Mouse (Mus musculus) neural tube, embryonic 11.5 days (tissue): ENCODE data around the gene Myh9. TPM values are rescaled to one million over a fixed set of nuclear protein-coding genes. Genes with fewer than 3 reads are reported as not detected.

Experiments
- ATAC-seq: fragments of 200-750 bp; cut with Nextera tagmentation; 2 replicates; pipeline ENCODE4 v1.8.0; 2017; ENCODE audit warnings: moderate number of reproducible peaks, mild to moderate bottlenecking, moderate TSS enrichment, moderate library complexity; ENCODE audit not compliant: insufficient read depth, low FRiP score, low TSS enrichment
- DNase-seq: peaks from one replicate; pipeline ENCODE4 v3.0.0-alpha.2; 2015; ENCODE audit warnings: low spot score
- H3K27ac ChIP-seq: fragments of 300-500 bp; sonication (generic); 2 replicates; pipeline ENCODE4 v1.5.1; 2014; ENCODE audit warnings: low read depth, mild to moderate bottlenecking, low read length
- H3K27me3 ChIP-seq: fragments of 300-500 bp; sonication (generic); 2 replicates; pipeline ENCODE4 v1.6.1; 2014; ENCODE audit warnings: mild to moderate bottlenecking, low read length, mixed read lengths; ENCODE audit not compliant: control insufficient read depth, insufficient read depth
- H3K36me3 ChIP-seq: fragments of 300-500 bp; sonication (generic); 2 replicates; pipeline ENCODE4 v1.6.1; 2014; ENCODE audit warnings: mild to moderate bottlenecking, low read length, moderate library complexity, mixed read lengths; ENCODE audit not compliant: control insufficient read depth, insufficient read depth
- H3K4me1 ChIP-seq: fragments of 300-500 bp; sonication (generic); 2 replicates; pipeline ENCODE4 v1.6.1; 2014; ENCODE audit warnings: low read length, mixed read lengths; ENCODE audit not compliant: control insufficient read depth, insufficient read depth
- H3K4me2 ChIP-seq: fragments of 300-500 bp; sonication (generic); 2 replicates; pipeline ENCODE4 v1.6.1; 2014; ENCODE audit warnings: low read depth, mild to moderate bottlenecking, moderate library complexity
- H3K4me3 ChIP-seq: fragments of 300-500 bp; sonication (generic); 2 replicates; pipeline ENCODE4 v1.5.1; 2014; ENCODE audit warnings: low read depth, low read length
- H3K9ac ChIP-seq: fragments of 300-500 bp; sonication (generic); 2 replicates; pipeline ENCODE4 v1.6.1; 2014; ENCODE audit warnings: mild to moderate bottlenecking, low read length
- H3K9me3 ChIP-seq: fragments of 300-500 bp; sonication (generic); 2 replicates; pipeline ENCODE4 v1.6.1; 2016; ENCODE audit warnings: low read length; ENCODE audit not compliant: control insufficient read depth
- WGBS: fragments of 180-500 bp; shearing (Covaris S2); extraction: QIAGEN DNeasy Blood & Tissue Kit; methylation state at CpG from one replicate; pipeline ENCODE4 v1.1.7; 2014; 5-methylcytosine and 5-hydroxymethylcytosine counted together
- polyA plus RNA-seq: library from polyadenylated mRNA; unstranded; fragments of >200 nt; fragmentation: Nextera tagmentation; extraction: Ambion mirVana; gene quantifications from 2 replicates; pipeline ENCODE4 v1.2.1, GENCODE M21; 2014

Gene Myh9
- polyA plus RNA-seq, 1 experiment from 2014 or later, result 24.5 TPM

- peak; percentile 4 for DNase-seq
- Histone ChIP-seq H3K4me1 (no peaks in the 10 kb centered on the region), H3K9me3 (no peaks in the 10 kb centered on the region), H3K9ac (no peak overlapping the region), H3K36me3 (no peaks in the 10 kb centered on the region), H3K4me3 (no peak overlapping the region), H3K27me3 (no peaks in the 10 kb centered on the region), H3K4me2 (no peak overlapping the region), H3K27ac (no peak overlapping the region)
- no peak for ATAC-seq
- 84% methylated on average over 22 of the region's 22 CpGs for WGBS
Observed at GRCm38 (mm10) chr15:77862991-77863972, 21.3 kb upstream of the Myh9 start.

GRCm38 (mm10) chr15:77860081-77860665 lies 18.2 kb upstream of the Myh9 start:
- H3K27ac ChIP-seq, result no peak overlapping the region
- H3K27me3 ChIP-seq, result no peaks in the 10 kb centered on the region
- no peaks in the 10 kb centered on the region for H3K9me3 ChIP-seq
- no peak overlapping the region for H3K4me3 ChIP-seq
- H3K4me2 ChIP-seq, result no peak overlapping the region
- no peak for ATAC-seq
- DNase-seq, result no peak
- 87% methylated on average over 1 of the region's 1 CpGs for WGBS
- H3K4me1 ChIP-seq, result 0 out of 2 replicates have a peak, but pooled peaks cover 4% of the 10 kb centered on the region
- no peak overlapping the region for H3K9ac ChIP-seq
- no peaks in the 10 kb centered on the region for H3K36me3 ChIP-seq

GRCm38 (mm10) chr15:77857662-77858156 lies 15.7 kb upstream of the Myh9 start:
- H3K4me1 ChIP-seq, result 0 out of 2 replicates have a peak, but pooled peaks cover 4% of the 10 kb centered on the region
- H3K4me3 ChIP-seq, result peak overlapping the region; percentile 46
- peak overlapping the region; percentile 87 for H3K4me2 ChIP-seq
- no peak for ATAC-seq
- H3K9me3 ChIP-seq, result no peaks in the 10 kb centered on the region
- no peak overlapping the region for H3K27ac ChIP-seq
- peak overlapping the region; percentile 39 for H3K9ac ChIP-seq
- peak; percentile 57 for DNase-seq
- H3K36me3 ChIP-seq, result no peaks in the 10 kb centered on the region
- H3K27me3 ChIP-seq, result no peaks in the 10 kb centered on the region
- under 1% methylated on average over 28 of the region's 28 CpGs for WGBS

GRCm38 (mm10) chr15:77856541-77856940 lies 14.6 kb upstream of the Myh9 start:
- ATAC-seq, result no peak
- 0 out of 2 replicates have a peak, but pooled peaks cover 4% of the 10 kb centered on the region for H3K4me1 ChIP-seq
- H3K9me3 ChIP-seq, result no peaks in the 10 kb centered on the region
- 63% methylated on average over 5 of the region's 5 CpGs for WGBS
- H3K27ac ChIP-seq, result no peak overlapping the region
- no peaks in the 10 kb centered on the region for H3K36me3 ChIP-seq
- H3K4me3 ChIP-seq, result no peak overlapping the region
- no peak overlapping the region for H3K9ac ChIP-seq
- no peak for DNase-seq
- no peaks in the 10 kb centered on the region for H3K27me3 ChIP-seq
- H3K4me2 ChIP-seq, result no peak overlapping the region

- WGBS, result 61% methylated on average over 8 of the region's 8 CpGs
- Histone ChIP-seq H3K4me1 (0 out of 2 replicates have a peak, but pooled peaks cover 4% of the 10 kb centered on the region), H3K9ac (no peak overlapping the region), H3K9me3 (no peaks in the 10 kb centered on the region), H3K4me2 (no peak overlapping the region), H3K27me3 (no peaks in the 10 kb centered on the region), H3K4me3 (no peak overlapping the region), H3K36me3 (no peaks in the 10 kb centered on the region), H3K27ac (no peak overlapping the region)
- ATAC-seq, result no peak
- no peak for DNase-seq
Observed at GRCm38 (mm10) chr15:77855301-77855700, 13.3 kb upstream of the Myh9 start.

GRCm38 (mm10) chr15:77852001-77852400 lies 10.0 kb upstream of the Myh9 start:
- no peaks in the 10 kb centered on the region for H3K36me3 ChIP-seq
- no peak overlapping the region for H3K4me2 ChIP-seq
- H3K9me3 ChIP-seq, result no peaks in the 10 kb centered on the region
- 85% methylated on average over 2 of the region's 2 CpGs for WGBS
- H3K9ac ChIP-seq, result no peak overlapping the region
- DNase-seq (no peak), ATAC-seq (no peak)
- H3K4me3 ChIP-seq, result no peak overlapping the region
- H3K27me3 ChIP-seq, result no peaks in the 10 kb centered on the region
- no peaks in the 10 kb centered on the region for H3K4me1 ChIP-seq
- H3K27ac ChIP-seq, result no peak overlapping the region

GRCm38 (mm10) chr15:77851136-77851535 lies 9.2 kb upstream of the Myh9 start:
- no peak for ATAC-seq
- WGBS, result 55% methylated on average over 3 of the region's 3 CpGs
- H3K27ac ChIP-seq, result no peak overlapping the region

GRCm38 (mm10) chr15:77849572-77850229 lies 7.7 kb upstream of the Myh9 start:
- H3K9ac ChIP-seq, result no peak overlapping the region
- WGBS, result 72% methylated on average over 9 of the region's 9 CpGs
- H3K9me3 ChIP-seq, result no peaks in the 10 kb centered on the region
- no peak overlapping the region for H3K27ac ChIP-seq
- no peaks in the 10 kb centered on the region for H3K36me3 ChIP-seq
- H3K4me2 ChIP-seq, result no peak overlapping the region
- no peaks in the 10 kb centered on the region for H3K4me1 ChIP-seq
- no peak overlapping the region for H3K4me3 ChIP-seq
- ATAC-seq (no peak), DNase-seq (no peak)
- no peaks in the 10 kb centered on the region for H3K27me3 ChIP-seq

More at GRCm38 (mm10) chr15:77851136-77851535, 9.2 kb upstream of the Myh9 start:
- no peaks in the 10 kb centered on the region for H3K9me3 ChIP-seq
- no peak overlapping the region for H3K4me2 ChIP-seq
- no peaks in the 10 kb centered on the region for H3K4me1 ChIP-seq
- H3K4me3 ChIP-seq, result no peak overlapping the region
- DNase-seq, result no peak
- no peaks in the 10 kb centered on the region for H3K27me3 ChIP-seq
- no peak overlapping the region for H3K9ac ChIP-seq
- H3K36me3 ChIP-seq, result no peaks in the 10 kb centered on the region
